Mouse (Mus musculus) small intestine, adult 2 months (tissue): ENCODE results near the gene Edn3.

Experiments used
- CTCF ChIP-seq: fragments of 200-500 bp; IDR thresholded peaks from 2 replicates; pipeline ENCODE4 v1.5.1; 2012; ENCODE audit warnings: low read depth, mild to moderate bottlenecking, control low read depth, inconsistent platforms, low read length, moderate library complexity, mixed read lengths; ENCODE audit not compliant: insufficient replicate concordance, insufficient read length; ENCODE audit errors: extremely low read depth
- POLR2A ChIP-seq: fragments of 200-500 bp; IDR thresholded peaks from 2 replicates; pipeline ENCODE4 v1.6.1; 2012; ENCODE audit warnings: low read depth, mild to moderate bottlenecking, control low read depth, inconsistent platforms, low read length, moderate library complexity

DNA sequence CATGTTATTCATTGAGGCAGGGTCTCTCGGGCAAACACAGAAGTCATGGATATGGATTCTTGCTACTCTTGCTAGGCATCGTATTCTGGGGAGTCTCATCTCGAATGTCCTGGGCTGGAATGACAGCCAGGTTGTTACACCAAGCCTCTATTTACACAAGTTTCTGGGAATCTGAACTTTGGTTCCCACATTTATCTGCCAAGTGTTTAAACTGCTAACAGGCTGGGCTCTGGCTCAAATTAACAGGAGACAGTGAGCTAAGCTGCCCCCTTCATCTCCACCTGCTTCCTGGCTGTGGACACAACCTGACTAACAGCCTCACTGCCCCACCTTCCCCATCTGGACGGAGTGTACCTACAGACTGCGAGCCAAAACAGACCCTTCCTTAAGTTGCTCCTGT, 28.5 kb upstream of the Edn3 start:
- TF ChIP-seq CTCF = no peak
- TF ChIP-seq POLR2A = no peak
